Mouse (Mus musculus) T-helper 2 cell (primary cell): ENCODE measurements around the gene Slc4a5.

Source experiments
- in situ Hi-C: fragments of 300-600 bp; cut with MboI, MseI; formaldehyde crosslinking; loops from one replicate; pipeline ENCODE4 v1.15.1; 2025; ENCODE audit warnings: high pct_unique_total_duplicates

Slc4a5 gene

GRCm38 (mm10) chr6:83219814-83220213, at the start of gene Slc4a5:
TSS of gene Slc4a5 (plus strand) at chr6:83219828.
- in situ Hi-C loops = no loop called here

- in situ Hi-C loops = no loop called here
Measured at GRCm38 (mm10) chr6:83169872-83170271, 49.8 kb upstream of the Slc4a5 start.

- in situ Hi-C loops = no loop called here
Measured at GRCm38 (mm10) chr6:83171063-83171462, 48.6 kb upstream of the Slc4a5 start.

- in situ Hi-C loops = no loop called here
Measured at GRCm38 (mm10) chr6:83172240-83172920, 47.2 kb upstream of the Slc4a5 start.

- in situ Hi-C loops = no loop called here
Measured at GRCm38 (mm10) chr6:83175996-83176395, 43.6 kb upstream of the Slc4a5 start.

- in situ Hi-C loops = no loop called here
Measured at GRCm38 (mm10) chr6:83179390-83180117, 40.1 kb upstream of the Slc4a5 start.

- in situ Hi-C loops = no loop called here
Measured at GRCm38 (mm10) chr6:83180605-83181004, 39.0 kb upstream of the Slc4a5 start.

GRCm38 (mm10) chr6:83184858-83185435, 34.7 kb upstream of the Slc4a5 start:
- in situ Hi-C loops = no loop called here

- in situ Hi-C loops = no loop called here
Measured at GRCm38 (mm10) chr6:83185895-83186861, 33.5 kb upstream of the Slc4a5 start.

GRCm38 (mm10) chr6:83186946-83187345, 32.7 kb upstream of the Slc4a5 start:
- in situ Hi-C loops = no loop called here

GRCm38 (mm10) chr6:83193571-83193970, 26.1 kb upstream of the Slc4a5 start:
- in situ Hi-C loops = loop anchor here (10.0 kb wide), 1 partner anchor 291 kb away; no protein-coding TSS in a partner anchor

GRCm38 (mm10) chr6:83197345-83198004, 22.2 kb upstream of the Slc4a5 start:
- in situ Hi-C loops = loop anchor here (10.0 kb wide), 1 partner anchor 287 kb away; no protein-coding TSS in a partner anchor

- in situ Hi-C loops = no loop called here
Measured at GRCm38 (mm10) chr6:83203320-83203719, 16.3 kb upstream of the Slc4a5 start.

- in situ Hi-C loops = no loop called here
Measured at GRCm38 (mm10) chr6:83205851-83206250, 13.8 kb upstream of the Slc4a5 start.

GRCm38 (mm10) chr6:83206321-83206720, 13.3 kb upstream of the Slc4a5 start:
- in situ Hi-C loops = no loop called here

GRCm38 (mm10) chr6:83207361-83208049, 12.1 kb upstream of the Slc4a5 start:
- in situ Hi-C loops = no loop called here

GRCm38 (mm10) chr6:83208050-83208400, 11.6 kb upstream of the Slc4a5 start:
- in situ Hi-C loops = no loop called here

- in situ Hi-C loops = loop anchor here (5.0 kb wide), 1 partner anchor 67 kb away; no protein-coding TSS in a partner anchor
Measured at GRCm38 (mm10) chr6:83210495-83210894, 9.1 kb upstream of the Slc4a5 start.

GRCm38 (mm10) chr6:83211526-83211925, 8.1 kb upstream of the Slc4a5 start:
- in situ Hi-C loops = loop anchor here (5.0 kb wide), 1 partner anchor 66 kb away; no protein-coding TSS in a partner anchor

- in situ Hi-C loops = no loop called here
Measured at GRCm38 (mm10) chr6:83215002-83215666, 4.5 kb upstream of the Slc4a5 start.
